Mouse (Mus musculus) testis, postnatal 14 days (tissue): ENCODE measurements around the gene Spata31d1a.
"Not testable (repeated sequence)": the region's sequence is repeated elsewhere in the genome, so short reads cannot be mapped to it uniquely, and the experiment has no call there.

Experiments
- DNase-seq: peaks from one replicate; pipeline ENCODE4 v3.0.0; 2021; ENCODE audit warnings: low spot score

Spata31d1a gene

DNA sequence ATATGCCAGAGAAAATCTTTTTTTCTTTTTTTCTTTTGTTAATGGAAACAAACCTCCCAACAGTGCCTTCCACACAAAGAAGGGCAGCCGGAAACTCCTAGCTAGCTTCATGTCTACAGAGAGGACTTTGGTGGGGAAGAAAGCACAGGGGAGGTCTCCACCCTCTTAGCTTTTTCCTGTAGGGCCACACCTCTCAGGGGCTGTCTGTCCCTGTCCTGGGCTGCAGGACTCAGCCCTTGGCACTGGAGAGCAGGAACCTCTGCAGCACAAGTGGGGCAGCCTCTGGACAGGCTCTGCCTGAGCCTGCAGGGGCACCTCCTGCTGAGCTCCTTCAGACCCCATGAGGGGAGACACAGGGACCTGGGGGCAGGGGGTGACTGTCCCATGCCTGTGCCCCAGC lies 10.0 kb downstream of the Spata31d1a start:
- DNase-seq, result not testable (repeated sequence)

DNA sequence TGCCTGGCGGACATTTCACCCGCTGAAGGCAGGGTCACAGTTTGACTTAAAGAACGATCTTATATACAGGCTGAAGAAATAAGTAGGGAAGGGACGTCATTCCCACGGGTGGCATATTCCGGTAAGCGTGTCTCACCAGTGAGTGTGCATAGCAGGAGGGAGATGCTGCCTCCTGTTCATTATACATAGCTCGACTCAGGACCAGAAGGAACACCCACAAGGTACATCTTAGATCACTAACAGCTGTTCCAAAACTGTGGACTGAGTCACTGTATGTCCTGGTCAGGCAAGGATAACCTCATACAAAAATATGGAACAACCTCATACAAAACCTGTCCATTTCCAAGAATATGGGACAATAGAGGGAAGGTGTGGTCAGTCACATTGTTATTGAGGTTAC lies 11.0 kb downstream of the Spata31d1a start:
- no peak for DNase-seq

DNA sequence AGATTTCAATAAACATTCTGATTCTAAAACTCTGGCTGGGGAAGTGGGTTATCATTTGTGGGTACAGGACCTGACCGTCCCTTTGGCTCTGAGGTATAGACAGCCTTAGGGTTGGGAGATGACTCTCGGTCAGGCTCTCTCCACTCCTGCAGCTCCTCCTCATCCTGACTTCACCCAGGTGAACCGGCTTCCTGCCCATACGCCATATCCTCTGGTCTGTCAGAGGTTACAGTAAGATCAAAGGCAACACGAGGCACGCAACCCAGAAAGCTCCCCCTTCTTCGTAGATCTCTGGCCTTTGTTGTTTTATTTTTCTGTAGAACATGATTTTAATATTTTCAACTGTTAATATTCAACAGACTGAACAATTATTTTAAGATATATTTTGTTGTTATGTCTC lies 14.3 kb downstream of the Spata31d1a start:
- no peak for DNase-seq

DNA sequence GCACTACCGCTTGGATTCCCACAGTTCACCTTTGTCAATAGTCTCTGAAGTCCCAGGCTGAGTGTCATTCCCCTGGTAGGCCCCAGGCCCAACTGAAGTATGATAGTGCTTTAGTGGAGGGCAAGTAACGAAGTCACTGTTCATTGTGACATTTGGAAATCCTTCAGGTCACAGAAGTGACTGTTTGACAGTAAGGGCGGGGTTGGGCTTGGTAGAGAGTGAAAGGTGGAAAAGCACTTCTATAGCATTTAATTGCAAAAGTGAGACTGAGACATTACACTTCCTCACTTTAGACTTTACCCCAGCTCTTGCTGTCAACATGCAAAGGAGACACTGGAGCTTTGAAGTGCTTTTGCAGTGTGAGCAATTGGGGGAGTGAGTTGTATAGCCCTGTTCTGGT lies 16.1 kb downstream of the Spata31d1a start, which contains the start of gene 4921517D22Rik:
4921517D22Rik (minus strand) TSS at position 101 of the 400 bp plus-strand sequence.
- DNase-seq, result no peak

DNA sequence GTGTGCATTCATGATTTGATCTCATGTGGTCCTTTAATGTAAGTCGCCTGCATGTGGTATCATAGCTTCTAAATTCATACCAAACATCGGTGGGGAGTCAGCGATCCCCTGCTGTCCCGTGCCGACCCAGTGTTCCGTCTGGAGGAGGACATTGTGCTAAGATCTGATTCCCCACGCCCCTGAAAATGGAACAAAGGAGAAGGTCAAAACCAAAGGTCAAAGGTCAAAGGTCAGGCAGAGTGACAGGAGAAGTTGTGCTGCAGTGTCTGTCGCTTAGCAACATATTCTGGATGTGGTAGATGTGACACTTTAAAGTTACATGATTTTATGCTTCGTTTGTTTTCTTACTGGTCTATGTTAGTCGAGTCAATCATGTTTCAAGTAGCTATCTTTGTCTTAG lies 18.7 kb downstream of the Spata31d1a start:
- DNase-seq, result no peak

DNA sequence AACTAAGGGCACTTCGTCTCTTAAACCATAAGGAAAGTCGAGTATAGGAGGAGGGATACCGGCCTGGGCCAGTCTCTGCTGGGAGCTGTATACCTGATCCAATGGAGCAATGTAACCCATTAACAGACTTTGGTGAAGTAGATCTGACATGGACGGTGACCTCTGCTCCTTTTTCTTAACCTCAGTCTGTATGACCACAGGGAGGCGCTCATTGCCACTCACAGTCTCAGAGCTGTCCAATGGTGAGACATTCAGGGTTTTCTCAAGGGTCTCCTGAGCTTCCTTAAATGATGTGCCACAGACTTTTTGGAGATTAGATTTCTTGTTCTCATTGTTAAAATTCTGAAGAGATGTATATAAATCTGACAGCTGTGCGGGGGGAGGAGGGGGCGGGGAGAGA lies 19.6 kb downstream of the Spata31d1a start:
- no peak for DNase-seq

DNA sequence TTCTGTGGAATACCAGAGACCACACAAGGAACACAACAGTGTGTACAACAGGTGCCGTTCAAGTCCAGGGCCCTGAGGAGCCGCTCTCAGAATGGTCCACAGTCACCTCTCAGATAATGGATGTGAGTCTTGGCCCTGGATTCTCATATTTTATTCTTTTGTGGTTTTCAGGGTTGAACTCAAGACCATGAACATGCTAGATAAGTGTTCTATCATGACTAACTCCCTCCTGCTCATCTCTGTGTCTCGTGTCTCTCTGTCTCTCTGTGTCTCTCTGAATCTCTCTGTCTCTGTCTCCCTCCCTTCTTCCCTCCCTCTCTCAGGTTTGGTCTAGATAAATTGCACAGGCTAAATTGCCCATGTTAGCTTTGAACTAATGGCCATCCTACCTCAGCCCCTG lies 20.3 kb downstream of the Spata31d1a start:
- DNase-seq, result no peak

DNA sequence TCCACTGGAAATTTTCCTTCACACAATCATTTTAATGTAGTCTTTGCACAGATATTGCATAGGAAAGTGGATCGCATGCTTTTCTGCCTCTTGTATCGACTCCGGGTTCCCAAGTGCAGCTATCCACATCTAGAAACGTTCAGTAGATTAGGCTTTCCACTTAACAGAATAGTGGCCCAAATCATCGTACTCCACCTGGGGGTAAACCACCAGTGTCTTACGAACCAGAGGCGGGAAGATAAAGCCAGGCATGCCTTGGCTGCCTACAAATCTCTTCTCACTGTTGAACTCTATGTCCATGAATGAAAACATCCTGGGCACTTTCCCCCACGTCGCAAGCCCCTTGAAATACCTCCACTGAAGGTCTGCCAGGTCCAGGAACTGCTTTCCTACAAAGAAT lies 20.8 kb downstream of the Spata31d1a start:
- DNase-seq, result no peak

DNA sequence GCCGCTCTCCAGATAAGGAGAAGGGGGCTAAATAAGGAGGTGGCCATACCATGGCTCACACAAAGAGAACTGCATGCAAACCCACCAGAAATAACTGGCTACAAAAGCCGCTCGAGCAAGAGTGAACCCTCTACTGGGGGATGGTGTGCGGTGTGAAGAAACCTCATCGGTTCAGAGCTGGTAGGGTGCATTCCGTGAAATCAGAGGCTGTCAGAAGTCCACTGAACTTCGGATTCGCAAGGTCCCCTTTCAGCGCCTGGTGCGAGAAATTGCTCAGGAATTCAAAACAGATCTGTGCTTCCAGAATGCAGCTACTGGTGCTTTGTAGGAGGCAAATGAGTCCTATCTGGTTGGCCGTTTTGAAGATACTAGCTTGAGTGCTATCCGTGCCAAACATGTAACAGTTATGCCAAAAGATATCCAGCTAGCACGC lies 21.8 kb downstream of the Spata31d1a start:
- peak; percentile 36 for DNase-seq

DNA sequence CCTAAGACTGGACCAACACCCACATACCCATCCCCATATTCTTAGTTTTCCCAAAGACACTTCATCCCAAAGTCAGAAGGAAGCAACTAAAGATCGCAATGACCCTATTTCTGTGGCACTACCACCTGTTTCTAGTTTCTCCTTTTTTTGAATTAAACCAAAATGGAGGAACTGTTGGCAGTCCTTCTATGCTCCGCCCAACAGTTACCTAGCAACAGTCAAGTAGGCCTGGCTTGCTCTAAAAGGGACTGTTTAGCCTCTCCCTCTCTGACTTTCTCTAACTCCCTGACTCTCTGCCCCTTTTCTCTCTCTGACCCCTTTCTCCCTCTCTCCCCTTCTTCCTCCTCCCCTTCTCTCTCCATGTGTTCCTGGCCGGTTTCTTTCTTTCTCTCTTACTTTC lies 24.9 kb downstream of the Spata31d1a start:
- DNase-seq, result no peak

DNA sequence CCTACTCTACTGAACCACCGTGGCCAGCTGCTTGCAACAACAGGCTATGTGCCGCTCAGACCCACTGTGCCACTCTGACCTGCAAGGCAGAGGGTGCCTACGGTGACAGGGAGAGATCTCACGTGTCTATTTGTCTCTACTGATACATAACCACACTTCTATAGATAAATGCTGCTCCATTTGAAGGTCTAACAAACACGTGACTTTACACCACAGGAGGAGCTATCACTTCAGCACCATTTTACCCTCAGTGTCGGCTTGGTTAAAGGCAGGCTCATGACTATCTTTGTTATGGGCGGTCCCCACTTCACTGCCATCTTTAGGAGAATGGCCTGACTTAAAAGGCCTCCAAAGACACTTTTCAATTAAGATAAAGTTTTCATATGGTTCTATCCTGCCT lies 27.5 kb downstream of the Spata31d1a start:
- DNase-seq, result no peak

DNA sequence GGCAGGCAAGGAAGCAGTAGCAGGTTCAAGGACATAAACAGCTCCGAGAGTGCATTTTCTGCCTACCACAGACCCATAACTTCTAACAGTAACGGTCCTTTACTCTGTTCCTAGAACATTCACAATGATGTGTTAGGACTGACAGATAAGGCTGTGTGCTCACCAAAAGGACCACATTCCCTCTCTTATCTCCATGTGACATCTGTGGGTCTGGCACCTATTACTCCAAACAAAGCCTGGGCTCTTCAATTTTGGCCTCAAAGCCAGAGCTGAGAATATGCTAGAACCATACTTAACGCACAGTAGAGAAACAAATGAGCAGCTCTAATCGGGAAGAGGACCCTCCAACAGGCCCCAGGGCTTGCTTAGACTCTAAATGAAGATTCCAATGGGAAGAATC lies 30.2 kb downstream of the Spata31d1a start:
- no peak for DNase-seq

DNA sequence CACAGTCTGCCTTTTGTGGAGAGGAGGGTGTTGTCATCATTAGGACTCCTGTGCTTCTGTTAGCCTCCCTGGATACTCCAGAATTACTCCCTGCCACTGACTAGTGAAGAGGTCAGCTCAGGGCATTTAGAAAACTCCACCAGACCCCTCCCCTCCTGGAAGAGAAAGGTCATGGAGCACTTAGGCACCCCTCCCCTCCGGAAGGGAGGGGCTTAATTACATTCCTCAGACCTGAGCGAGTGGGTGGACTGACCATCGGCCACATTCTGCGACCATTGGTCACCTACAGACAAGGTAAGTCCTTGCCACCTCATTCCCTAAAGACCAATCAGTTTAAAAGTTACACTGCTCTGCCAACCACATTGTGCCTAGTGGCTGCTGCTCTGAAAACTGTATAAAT lies 30.8 kb downstream of the Spata31d1a start:
- DNase-seq, result no peak

DNA sequence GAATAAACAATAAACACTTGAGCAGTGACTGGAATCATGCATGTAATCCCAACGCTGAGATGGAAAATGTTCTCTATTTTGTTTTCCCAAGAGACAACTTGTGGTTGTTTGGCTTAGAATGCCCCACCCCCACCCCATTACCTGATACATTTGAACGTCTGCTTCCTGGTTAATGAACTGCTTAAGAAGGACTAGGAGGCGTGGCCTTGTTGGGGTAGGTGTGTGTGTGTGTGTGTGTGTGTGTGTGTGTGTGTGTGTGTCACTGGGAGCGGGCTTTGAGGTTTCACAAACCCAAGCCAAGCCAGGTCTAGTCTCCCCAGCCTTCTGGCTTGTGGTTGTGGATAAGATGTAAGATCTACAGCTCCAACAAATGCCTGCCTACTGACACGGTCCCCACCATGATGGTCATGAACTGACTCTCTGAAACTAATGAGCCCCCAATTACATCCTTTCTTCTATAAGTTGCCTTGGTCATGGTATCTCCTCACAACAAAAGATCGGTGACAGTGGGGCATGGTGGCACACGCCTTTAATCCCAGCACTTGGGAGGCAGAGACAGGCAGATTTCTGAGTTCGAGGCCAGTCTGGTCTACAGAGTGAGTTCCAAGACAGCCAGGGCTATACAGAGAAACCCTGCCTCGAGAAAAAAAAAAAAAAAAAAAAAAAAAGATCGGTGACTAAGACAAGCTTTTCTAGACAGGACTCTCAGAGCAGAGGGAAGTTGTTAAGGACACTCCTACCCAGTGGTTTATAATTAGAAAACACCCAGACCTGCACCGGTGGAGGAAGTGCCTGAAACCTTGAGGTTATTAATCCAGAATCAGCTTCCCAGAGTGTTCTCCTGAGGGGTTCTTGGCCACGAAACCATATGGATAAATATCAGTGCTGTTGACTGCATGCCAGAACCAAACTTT lies 33.6 kb downstream of the Spata31d1a start:
- DNase-seq, result no peak

DNA sequence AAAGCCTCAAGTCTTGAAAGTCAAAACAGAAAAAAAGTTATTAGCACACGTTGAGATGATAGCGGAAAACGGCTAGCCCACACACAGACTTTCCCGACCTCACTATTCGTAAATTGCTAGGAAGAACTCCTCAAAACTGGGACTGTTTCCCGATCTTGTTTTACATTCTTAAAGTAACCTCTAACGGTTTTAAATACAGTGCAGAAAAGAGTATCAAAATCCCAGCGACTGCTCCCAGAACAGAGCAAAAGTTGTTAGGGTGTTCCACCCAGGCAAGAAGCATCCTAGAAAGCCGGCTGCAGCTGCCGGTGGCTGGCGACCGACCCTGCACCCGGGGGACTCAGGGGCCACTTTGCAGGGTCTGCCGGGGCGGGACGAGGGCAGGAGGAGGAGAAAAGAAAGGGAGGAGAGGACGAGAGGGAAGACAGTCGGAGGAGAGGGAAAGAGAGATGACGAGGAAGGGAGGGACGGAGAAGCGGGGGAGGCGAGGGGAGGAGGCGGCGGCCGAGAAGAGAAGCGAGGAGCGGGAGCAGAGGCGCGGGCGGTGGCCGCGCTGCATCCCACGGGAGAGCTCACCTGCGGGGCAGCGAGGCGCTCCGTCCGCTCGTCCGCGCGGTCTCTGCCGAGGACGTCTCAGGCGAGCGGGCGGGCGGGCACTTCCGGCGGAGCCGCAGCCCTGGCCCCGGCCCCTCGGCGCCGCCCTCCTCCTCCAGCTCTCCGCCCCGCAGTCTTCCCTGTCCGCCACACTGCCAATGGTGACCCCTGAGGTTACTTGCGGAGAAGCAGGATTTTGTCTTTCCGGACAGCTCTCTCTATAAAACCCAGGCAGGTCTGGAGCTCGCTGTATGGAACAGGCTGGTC lies 34.7 kb downstream of the Spata31d1a start, which contains the start of gene Golm1:
Golm1 (minus strand) TSS at position 661 of the 861 bp plus-strand sequence.
- DNase-seq, result peak; percentile 70

DNA sequence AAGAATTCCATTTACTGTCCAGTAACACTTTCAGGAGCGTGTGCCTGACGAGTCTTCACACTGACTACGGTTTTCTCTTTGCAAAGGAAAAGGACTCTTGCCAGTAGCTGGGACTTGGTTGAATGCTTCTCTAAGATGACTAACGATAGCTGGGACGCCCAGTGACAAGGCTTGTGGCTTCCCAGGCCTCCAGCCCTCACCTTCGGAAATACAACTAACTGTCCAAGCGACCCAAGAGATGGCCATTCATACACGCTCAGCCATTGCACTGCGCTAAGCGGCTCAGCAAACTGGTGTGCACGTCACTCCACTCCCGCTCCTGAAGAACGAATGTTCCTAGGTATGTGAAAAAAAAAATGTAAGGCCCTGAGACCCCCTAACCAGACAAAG lies 35.4 kb downstream of the Spata31d1a start:
- DNase-seq, result no peak

DNA sequence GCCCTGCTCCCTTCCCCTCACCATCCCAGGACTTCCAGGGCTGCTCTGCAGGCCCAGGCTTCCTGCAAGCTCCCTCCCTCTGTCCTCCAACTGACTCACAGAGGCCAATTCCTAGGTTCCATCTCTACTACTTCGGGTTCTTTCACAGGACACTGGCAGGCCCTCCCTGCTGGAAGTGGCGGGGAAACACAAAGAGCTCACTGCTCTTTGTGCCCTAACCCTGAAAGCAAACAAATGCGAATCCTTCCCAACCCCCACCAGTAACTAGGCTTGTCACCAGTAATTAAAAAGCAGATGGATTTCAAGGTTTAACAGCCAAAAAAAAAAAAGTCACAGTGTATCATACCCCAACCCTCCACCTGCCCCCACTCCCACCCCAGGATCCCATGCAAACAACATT lies 35.9 kb downstream of the Spata31d1a start:
- DNase-seq, result no peak

DNA sequence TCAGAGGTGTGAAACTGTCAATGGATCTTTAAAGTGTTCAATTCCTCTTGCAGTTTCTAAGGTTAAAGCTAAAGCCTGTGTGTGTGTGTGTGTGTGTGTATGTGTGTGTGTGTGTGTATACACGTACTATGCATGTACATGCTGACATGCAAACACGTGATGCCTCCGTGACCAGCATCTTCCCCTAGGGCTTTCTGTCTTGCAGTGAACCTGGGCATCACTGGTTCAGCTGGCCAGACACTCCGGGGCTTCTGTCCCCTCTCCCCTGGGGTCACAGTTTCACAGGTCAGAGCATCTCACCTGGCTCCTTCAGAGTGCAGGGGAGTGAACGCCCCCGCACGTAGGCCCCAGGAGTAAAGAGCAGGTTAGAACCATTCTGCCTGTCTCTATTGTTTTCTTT lies 36.5 kb downstream of the Spata31d1a start:
- no peak for DNase-seq

DNA sequence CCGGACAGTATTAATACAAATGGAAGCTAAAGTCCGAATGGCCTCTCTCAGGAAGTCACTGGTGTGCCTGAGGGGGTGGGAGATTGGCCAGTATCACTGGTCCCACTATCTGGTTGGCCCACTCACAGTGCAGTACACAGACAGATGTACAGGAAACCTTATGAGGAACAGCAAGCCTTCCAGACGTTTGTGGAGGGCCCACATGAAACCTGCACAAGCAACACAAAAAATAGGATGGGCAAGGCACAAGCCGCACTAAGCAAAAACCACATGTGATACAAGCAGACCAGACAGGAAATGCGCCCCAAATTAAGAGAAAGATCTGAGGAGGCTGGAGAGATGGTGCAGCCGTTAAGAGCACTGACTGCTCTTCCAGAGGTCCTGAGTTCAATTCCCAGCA lies 37.9 kb downstream of the Spata31d1a start:
- DNase-seq, result no peak

DNA sequence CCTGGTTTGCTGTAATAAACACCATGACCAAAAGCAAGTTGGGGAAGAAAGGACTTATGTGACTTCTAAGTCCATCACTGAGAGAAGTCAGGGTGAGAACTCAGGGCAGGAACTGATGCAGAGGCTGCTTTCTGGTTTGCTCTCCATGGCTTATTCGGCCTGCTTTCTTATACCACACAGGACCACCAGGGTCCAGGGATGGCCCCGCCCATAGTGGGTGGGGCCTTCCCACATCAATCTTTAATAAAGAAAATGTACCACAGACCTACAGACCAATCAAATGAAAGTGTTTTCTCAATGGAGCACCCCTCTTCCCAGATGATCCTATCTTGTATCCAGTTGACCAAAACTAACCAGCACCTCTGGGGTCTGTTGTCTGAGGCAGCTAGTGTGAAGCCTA lies 38.6 kb downstream of the Spata31d1a start:
- no peak for DNase-seq

DNA sequence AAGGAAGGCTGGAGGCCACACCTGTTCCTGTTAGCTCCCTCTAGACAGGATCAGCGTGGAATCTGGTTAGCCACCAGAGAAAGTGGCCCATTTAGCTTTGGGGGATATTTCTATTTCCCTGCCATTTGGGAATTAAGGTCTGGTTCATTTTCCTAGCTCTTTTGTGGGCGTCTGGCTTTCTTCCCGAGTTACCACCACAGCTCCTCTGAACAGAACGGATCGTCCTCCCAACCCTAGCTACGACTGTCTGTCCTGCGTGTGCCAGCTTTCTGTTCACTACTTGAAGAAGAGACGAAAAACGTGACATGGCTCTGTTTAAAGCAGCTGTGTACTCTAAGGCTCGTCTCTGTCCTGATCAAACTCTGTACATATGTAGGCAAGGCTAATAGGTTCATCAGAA lies 40.2 kb downstream of the Spata31d1a start:
- no peak for DNase-seq

DNA sequence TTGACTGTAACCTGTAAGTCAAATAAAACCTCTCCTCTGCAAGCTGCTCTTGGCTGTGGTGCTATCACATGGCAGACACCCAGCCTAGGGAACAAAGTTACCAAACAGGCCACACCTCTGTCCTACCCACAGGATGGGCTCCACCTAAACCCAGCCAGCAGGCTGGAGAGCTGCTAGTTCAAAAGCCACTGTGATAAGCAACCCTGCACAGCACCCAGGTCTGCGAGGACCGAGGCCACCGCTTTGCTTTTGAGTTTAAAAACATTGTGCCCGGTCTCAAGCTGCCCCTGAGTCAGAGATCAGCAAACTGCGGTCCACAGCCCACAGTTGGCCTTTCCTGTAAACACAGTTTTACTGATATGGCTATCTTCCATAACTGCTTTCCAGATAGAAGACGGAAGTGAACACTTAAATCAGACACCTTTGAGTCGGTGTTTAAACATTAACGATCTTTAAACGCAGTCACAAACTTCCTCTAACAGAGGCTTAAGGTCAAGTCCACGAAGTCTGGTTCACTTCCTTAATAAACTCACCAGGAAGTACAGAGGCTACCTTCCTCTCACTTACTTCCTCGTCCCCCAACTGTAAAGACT lies 41.5 kb downstream of the Spata31d1a start:
- DNase-seq, result peak; percentile 42

DNA sequence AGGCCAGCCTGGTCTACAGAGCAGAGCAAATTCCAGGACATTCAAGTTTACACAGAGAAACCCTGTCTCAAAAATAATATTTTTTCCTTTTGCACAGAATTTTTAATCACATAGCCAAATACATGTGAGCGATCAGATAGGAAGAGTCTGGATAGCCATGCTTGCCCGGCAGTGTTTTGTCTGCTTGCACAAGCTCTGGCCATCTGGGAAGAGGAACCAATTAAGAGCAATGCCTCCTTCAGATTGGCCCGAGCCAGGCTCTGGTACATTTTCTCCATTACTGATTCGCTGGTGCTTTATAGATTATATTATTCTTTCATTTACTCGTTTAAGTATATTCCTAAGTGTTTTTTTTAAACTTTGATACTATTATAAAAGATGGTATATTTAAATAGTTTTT lies 42.4 kb downstream of the Spata31d1a start:
- DNase-seq, result no peak
